Mouse (Mus musculus): ENCODE measurements at regions not wholly inside any gene's neighbourhood (a gene's known extent, or its start where the extent isn't known, plus 50 kb on each side); places are given as distances from the start of the nearest gene placed in this dataset.
"Not testable (repeated sequence)": the region's sequence is repeated elsewhere in the genome, so short reads cannot be mapped to it uniquely, and the experiment has no call there.

DNA sequence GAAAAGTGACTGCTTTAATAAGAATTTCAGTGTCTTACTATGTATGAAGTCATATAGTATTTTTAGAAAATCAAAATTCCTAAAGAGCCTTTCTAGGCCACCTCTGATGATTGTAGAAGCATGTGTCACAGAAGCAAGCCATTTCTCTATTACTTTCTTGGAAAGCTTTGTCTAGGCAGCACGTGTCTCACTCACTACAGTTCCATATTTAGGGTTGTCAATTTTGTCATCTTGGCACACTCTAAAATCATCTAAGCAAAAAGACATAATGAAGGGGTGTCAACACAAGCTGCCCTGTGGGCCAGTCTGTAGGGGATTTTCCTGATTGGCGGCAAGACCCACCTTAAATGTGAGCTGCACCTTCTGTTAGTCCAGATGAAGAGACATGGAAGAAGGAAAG lies 723.1 kb upstream of the Brinp1 start:
- DNase-seq (ENCODE audit: low spot score in 2 of 2), result no peak

DNA sequence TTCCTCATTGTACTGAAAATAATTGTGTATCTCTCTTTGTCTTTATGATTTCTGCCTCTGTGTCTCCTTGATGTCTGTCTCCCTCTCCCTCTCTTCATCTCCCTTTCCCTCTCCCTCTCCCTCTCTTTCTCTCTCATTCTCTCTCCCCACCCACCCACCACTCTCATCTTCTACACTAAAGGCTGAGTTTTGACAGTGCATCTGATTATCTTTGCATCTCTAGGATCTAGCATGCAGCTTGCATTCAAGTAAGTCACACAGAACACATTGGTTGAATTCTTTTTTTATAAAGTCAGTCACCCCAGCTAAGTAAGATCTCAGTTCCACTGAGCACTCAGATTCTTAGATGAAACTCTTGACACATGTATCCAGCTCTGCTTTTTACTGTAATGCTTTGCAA lies 719.3 kb upstream of the Brinp1 start:
- no peak for DNase-seq (ENCODE audit: low spot score in 2 of 2)

DNA sequence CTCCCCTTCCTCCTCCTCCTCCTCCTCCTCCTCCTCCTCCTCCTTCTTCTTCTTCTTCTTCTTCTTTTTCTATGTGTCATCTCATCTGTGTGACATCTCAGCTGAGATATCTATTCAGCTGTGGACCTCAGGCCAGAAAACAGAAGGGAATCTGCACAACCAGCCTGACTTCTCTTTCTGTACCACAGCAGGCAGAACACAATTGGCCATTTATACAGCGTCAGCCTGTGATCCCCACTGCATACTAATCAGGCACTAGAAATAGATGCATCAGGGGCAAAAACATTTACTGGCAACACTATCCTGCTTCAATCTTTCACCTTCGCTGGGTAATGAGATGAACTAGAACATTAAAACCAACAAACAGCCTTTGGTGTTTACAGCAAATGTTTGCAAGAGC lies 674.7 kb upstream of the Brinp1 start:
- no peak for DNase-seq (ENCODE audit: low spot score in 2 of 2)

DNA sequence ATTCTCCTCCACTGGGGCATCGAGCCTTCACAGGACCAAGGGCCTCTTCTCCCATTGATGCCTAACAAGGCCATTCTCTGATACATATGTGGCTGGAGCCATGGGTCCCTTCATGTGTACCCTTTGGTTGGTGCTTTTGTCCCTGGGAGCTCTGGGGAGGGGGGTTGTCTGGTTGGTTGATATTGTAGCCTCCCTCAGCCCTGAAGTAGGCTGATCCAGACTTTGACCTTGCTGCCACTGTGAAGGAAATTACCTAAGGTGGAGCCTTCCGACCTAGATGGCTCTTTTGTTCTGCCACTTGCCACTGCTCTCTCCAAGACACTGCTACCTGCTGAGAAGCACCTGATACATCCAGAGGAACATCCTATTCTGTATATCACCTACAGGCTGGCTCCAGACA lies 672.2 kb upstream of the Brinp1 start:
- DNase-seq (ENCODE audit: low spot score in 2 of 2), result not testable (repeated sequence)

DNA sequence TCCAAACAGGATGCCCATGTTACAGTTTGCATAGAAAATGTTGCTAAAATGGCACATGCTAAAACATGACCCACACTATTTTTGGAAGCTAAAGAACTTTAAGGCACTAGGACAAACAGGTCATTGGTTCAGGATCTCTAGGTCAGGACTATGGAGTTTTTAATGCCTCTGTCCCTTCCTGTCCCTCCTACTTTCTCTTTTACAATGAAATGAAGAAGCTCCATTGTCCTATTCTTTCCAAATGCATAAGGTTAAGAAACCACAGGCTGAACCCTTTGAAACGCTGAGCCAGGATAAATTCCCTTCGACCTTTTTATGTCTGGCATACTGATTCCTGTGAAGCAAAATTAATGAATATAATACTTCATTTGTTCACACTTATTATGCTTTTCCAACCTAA lies 671.6 kb upstream of the Brinp1 start:
- DNase-seq (ENCODE audit: low spot score in 2 of 2), result no peak

DNA sequence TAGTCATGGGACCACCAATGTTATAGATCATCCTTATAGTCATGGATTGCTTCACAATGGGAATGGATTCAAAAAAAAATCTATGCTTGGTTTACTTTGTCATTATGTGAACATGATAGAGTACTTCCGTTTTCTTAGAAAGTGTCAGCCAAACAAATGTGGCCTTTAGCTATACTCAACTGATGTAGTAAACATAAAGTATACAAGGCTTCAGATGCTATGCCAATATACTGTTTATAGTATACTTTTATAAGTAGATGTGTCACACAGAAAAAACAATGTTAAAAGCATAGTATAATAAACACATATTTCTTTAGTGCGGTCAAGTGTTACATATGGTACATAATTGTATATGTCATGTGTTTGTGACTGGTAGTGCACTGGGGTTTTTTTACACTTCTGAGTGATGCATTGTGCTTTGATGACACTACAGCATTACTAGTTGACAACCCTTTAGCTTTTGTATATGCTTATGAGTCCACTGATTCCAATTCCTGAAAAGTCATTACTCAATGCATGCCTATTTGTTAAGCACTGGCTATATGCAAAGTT lies 666.9 kb upstream of the Brinp1 start:
- no peak for DNase-seq (ENCODE audit: low spot score in 2 of 2)

DNA sequence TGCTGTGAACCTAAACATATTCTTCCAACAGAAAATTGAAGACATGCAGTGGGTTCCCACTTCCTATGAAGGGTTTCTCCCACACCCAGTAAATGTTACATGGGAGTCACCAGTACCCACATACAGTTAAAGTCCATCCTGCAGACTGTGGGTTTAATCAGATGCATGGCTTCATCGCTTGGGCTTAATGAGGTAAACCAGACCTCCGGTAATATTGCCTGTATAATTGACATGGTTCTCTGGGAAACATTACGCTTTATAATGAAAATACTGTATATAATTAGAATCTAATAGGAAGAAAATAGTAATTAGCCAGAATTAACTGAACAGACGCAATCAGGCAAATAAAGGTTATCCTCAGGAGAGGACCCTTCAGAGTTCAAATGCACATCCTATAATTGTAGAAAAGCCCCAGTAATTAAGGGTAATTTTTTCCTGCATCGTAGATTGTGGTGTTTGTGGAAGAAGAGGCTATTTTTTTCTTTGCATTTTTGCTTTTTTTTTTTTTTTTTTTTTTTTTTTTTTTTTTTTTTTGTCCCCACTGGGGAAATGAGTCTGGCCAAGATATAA lies 664.0 kb upstream of the Brinp1 start:
- no peak for DNase-seq (ENCODE audit: low spot score in 2 of 2)

DNA sequence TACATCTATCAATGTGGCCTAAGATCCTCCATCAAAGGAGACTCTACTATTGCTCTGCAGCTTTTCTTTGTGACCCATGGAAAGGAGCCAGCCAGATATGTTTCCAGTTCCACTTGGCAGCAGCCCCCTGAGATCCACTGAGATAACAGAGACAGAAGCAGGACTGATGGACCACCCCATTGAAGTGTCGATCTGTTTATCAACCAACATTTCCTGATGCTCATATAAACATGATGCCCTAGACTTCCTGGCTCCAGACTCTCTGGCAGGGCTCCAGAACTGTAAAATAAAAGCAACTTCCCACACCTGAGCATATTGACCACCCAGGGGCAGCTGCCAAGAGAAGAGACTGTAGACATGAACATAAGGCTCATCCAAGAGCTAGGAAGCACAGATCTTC lies 660.7 kb upstream of the Brinp1 start:
- DNase-seq (ENCODE audit: low spot score in 2 of 2), result no peak

DNA sequence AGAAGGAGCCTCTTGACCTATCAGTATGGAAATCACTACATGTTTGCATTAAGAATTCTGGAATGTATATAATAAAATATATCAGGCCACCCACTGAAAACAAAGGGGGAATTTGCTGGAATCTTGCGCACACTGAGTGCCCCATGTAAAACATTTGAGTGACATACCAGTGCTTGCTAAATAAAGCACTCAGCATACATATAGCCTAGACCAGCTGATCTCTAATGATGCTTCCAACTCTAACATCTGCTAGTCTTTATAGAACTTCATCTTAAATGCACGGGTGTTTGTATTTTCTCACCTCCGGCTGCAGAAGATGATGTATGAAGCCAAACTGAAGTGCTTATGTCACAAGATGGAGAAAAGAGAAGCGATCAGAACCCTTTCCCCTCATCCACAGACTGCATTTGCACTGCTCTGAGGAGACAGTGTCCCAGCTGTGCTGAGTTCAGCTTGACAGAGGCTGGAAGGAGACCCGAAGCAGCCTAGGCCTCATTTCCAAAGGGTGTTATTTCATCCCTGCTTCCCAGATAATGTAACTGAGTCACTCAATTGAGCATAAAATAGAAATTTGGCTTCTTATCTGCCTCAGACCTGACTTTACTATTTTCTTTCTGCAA lies 657.6 kb upstream of the Brinp1 start:
- no peak for DNase-seq (ENCODE audit: low spot score in 2 of 2)

DNA sequence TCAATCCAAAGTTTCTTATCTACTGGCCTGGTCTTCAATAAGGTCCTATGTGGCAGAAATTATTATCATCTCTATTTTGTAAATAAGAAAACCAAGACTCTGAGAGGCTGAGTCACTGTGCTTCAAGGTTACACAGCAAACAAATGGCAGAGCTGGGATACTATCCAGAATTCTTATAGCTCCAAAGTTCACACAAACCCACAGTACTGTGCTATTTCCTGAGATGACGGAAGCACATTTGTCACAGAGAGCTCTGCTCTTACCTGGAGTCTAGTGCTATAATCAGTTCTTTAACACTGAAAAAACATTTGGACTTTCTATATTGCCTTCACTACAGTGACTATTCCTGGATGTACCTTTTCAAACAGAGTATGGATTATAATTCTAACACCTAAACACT lies 654.7 kb upstream of the Brinp1 start:
- DNase-seq (ENCODE audit: low spot score in 2 of 2), result no peak

DNA sequence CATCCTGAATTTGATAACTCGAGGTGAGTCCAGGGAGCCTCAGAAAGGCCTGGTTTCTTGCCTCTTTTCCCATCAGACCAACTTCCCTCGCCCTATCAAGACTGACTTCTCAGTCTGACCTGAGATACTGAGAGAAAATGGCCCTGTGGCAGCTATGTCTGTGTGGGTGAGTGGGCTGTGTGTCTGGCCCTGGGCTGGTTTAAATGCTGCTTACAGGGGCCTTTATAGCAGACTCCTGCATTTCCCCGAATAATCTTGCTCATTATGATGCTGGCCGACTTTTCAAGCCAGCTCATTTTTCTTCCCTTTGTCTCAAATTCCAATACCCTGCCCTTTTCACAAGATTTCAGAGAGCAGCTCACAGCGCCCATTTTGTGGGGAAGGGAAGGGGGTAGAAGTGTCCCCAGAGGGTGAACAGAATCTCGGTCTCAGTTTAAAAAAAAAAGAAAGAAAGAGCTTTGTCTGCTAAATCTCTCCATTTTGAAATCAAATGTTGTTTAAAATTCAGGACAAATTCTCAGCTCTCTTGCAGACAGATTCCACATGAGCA lies 642.9 kb upstream of the Brinp1 start:
- DNase-seq (ENCODE audit: low spot score in 2 of 2), result no peak

DNA sequence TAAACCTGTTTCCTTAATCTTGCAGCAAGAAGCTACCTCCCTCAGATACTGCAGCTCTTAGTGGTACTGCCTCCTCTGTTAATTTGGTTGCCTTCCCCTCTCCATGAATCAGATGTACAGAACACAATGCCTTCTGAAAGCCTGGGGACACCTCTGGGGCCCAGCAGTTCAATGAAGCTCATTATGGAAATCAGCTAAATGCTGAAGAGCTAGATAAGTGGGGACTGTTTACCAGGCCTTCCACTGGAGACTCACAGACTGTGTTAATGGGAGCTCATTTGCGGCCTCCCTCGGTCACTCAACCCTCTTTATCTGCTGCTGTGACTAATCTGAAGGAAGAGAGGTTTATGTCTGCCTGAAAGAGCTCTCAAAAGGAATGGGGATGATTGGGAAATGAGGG lies 639.8 kb upstream of the Brinp1 start:
- no peak for DNase-seq (ENCODE audit: low spot score in 2 of 2)

DNA sequence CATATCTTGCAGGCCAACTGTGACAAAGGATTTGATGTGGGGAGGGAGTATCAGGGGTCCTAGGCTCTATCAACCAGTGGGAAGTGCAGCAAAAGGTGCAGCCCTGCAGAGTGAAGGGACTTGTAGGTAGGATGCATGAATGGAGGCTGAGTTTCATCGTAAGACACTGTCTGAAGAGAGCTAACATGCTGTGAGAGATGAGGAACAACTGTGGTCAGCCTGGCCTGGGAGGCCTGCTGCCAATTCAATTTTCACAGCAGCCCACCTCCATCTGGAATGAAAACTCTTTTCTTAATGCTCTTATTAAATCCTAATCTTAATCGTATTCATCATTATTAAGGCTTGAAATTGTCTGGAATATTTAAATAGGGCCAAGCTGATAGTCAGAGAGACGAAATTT lies 622.1 kb upstream of the Brinp1 start:
- DNase-seq (ENCODE audit: low spot score in 2 of 2), result no peak

DNA sequence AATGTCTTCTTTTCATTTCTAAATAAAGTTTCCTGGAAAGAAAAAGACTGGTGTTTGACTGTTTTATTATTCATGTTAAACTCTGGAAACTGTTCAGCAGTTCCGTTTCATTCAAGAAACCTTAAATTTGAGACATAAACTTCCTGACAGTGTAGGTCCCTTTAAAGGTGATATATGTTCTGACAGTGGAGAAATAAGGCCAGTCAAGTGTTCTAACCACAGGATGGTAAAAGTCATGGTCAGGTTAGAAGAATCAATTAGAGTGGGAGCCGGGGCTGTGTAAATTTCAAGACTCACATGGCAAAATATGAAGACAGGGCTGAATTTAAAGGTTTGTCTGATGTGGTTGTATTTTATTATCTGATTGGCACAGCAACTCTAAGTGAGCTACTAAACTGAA lies 593.9 kb upstream of the Brinp1 start:
- no peak for DNase-seq (ENCODE audit: low spot score in 2 of 2)

DNA sequence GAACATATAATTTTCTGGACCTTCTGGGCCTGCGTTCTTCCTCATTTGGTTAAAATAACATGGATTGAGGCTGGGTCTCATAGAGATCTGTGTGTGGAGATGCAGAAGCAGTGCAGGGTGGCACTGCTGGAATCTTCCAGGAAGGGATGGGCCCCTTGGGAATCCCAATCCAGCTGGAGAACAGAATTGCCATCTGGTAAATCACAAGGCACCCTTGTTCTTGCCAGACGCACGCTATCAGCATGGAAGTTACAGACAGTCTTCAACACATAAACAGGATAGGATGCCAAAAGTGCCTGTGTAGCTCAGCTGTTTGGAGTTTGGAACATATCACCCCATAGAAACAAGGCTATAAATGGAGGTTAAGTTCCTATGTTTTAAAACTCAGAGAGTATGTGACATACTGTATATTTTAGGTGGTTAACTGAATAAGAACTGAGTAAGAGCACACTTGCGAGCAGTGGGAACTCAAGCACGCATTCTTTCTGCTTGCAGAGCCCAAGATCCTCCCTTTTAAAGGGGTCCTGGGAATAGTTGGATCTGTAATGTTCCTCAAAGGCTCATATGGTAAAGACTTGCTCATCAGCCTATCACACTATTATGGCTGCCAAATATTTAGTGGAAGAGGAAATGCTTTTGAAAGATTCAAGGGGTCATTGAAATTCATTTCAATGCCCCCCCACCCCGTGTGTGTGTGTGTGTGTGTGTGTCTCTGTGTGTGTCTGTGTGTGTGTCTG lies 584.1 kb upstream of the Brinp1 start:
- peak; percentile 27 to 50 for DNase-seq (ENCODE audit: low spot score in 2 of 2)

DNA sequence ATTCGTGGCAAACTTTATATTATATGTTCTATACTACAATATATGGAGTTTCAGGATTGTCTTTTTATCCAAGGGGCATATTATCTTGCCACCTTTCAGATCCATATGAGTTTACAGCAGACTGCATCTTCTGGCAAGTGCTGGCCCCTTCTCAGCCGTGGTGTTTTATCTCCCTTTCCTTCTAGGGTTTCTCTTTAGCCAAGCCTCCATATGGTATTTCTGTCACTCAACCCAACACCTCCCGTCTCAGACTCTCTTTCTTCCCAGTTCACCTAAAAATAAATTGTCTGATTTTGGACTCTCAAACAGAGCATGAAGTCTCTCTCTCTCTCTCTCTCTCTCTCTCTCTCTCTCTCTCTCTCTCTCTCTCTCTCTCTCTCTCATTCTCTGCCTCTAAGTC lies 578.9 kb upstream of the Brinp1 start:
- DNase-seq (ENCODE audit: low spot score in 2 of 2), result no peak

DNA sequence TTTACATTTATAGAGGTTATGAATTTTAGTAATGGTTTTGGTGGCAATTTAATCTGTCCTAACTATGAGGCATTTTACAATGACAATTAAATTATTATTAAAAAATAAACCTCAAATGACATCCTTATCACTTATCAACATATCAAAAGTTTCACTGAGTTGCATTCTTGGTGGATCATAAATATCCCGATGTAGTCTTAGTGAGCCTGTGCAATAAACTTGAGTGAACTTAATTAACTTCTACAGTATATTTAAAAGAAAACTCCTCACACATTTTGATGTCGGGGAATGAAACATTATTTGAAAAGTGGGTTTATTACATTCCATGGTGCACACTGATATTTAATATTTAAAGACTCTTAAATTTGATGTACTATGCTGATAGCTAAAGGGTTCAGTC lies 568.9 kb upstream of the Brinp1 start:
- DNase-seq (ENCODE audit: low spot score in 2 of 2), result no peak

DNA sequence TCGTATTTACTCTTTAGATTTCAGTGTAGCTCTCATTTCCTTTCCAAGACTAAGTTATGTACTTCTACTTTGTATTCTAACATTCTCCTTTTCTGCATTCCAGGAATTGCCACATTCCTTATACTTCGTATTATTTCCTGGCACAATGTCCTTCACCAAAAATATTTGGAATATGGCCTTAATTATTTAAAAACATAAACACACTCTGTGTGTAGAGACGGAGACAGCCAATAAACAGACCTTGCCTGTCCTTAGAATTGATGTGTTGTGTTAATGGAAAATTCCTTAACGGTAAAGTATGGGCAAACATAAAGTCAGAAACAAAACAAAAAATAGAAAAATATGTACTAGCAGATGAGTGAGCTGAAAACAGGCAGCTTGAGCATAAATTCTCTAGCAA lies 554.1 kb upstream of the Brinp1 start:
- no peak for DNase-seq (ENCODE audit: low spot score in 2 of 2)

DNA sequence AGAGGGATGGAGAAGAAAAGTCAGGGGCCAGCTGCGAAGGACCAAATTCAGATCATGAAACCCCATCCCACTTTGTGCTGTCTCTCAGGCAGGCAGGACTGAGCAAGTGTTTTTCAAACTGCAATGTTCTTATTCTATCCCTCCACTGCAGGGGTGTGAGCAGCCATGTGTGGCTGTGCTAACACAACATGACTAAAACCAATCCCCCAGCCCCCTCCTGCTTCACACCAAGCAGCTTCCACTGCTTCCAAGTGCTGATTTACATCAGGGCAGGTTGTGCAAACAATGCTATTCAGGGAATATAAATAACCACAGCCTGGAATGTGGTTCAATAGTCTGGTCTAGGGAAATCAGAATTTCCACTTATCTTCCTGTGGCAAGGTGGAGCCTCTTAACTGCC lies 517.0 kb upstream of the Brinp1 start:
- peak in 1 of 2 experiments; percentile 9 for DNase-seq (ENCODE audit: low spot score in 2 of 2)

DNA sequence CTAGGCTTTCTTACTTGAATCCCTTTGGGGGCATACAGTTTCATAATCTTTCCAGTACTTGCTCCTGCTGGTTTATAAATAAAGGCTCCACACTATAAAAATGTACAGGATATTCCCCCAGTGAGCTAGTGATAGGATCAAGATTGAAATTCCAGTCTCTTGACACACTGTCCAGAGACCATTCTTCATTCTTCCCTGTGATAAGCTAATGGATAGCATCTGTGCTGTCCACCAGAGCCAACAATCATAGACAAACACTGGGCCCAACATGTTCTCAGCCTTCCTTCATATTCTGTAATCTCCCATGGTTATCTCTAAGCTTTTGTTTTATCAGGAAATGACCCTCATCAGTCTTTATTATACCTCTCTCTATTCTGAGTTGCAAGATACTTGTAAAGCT lies 505.8 kb upstream of the Brinp1 start:
- DNase-seq (ENCODE audit: low spot score in 2 of 2), result no peak

DNA sequence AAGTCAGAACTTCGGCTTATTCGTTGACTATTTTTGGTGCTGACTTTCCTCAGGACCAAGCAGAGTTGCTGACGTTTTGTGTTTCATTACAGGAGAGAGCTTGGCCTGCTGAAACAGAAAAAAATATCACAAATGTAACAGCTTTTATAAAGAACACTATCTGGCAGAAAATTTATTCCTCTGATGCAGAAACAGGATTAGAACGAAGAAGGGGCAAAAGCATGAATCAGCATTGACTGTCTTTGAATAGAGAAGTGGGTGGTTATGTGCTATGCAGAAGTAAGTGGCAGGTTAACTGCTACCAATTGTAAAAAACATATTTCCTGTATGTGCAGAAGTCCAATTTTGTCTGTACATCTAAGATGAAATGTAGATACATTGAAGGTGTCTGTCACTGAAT lies 502.2 kb upstream of the Brinp1 start:
- DNase-seq (ENCODE audit: low spot score in 2 of 2), result no peak

DNA sequence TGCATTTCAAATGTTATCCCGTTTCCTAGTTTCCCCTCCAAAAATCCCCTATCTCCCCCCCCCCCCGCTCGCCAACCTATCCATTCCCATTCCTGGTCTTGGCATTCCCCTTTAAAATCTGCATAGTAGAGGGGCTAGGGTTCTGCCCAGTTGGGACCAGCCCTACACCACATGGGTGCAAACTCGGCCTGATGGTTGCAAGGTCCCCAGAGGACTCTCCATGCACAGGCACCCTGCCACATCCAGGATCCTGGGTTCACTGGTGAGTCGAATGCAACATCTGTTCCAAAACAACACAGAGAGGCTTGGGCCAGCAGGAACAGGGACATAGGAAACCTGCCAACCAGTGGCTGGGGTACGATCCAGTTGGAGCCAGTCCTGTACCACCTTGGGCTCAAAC lies 492.0 kb upstream of the Brinp1 start:
- DNase-seq (ENCODE audit: low spot score in 2 of 2), result no peak

DNA sequence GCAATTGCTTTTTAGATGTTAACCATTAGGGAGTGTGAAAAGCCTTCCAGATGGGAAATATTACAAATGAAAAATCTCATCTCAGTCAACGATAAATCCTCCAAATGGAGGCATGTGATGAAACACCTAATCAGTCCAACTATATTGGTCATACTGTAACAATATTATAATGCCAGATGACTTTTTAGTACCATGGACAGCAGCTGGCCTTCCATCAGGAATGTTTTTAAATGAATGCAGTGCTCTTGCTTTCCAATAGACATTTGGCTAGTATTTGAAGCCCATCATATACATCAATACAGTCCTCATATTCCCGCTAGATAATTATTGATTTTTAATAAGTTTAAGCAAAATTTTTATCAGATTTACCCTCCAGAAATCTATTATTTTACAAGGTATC lies 489.8 kb upstream of the Brinp1 start:
- no peak for DNase-seq (ENCODE audit: low spot score in 2 of 2)

Measured in frontal cortex, postnatal 10 days (tissue).